Mouse (Mus musculus): ENCODE measurements at regions not wholly inside any gene's neighbourhood (a gene's known extent, or its start where the extent isn't known, plus 50 kb on each side); places are given as distances from the start of the nearest gene placed in this dataset.

- no peak for DNase-seq (ENCODE audit: extremely low spot score, low spot score)
These were observed 129.8 kb upstream of the Hmgn3 start for GRCm38 (mm10) chr9:83276291-83276690.

- no peak for DNase-seq (ENCODE audit: extremely low spot score, low spot score)
These were observed 127.0 kb upstream of the Hmgn3 start for GRCm38 (mm10) chr9:83273361-83273975.

GRCm38 (mm10) chr9:83265736-83266135 is 119.3 kb upstream of the Hmgn3 start:
- no peak for DNase-seq (ENCODE audit: extremely low spot score, low spot score)

GRCm38 (mm10) chr9:83259511-83259910 is 113.0 kb upstream of the Hmgn3 start:
- no peak for DNase-seq (ENCODE audit: extremely low spot score, low spot score)

GRCm38 (mm10) chr9:83258986-83259385 is 112.5 kb upstream of the Hmgn3 start:
- DNase-seq (ENCODE audit: extremely low spot score, low spot score) = no peak

GRCm38 (mm10) chr9:83258476-83258875 is 112.0 kb upstream of the Hmgn3 start:
- no peak for DNase-seq (ENCODE audit: extremely low spot score, low spot score)

GRCm38 (mm10) chr9:83254356-83254755 is 107.9 kb upstream of the Hmgn3 start:
- no peak for DNase-seq (ENCODE audit: extremely low spot score, low spot score)

- DNase-seq (ENCODE audit: extremely low spot score, low spot score) = no peak
These were observed 107.3 kb upstream of the Hmgn3 start for GRCm38 (mm10) chr9:83253789-83254188.

- no peak for DNase-seq (ENCODE audit: extremely low spot score, low spot score)
These were observed 105.3 kb upstream of the Hmgn3 start for GRCm38 (mm10) chr9:83251793-83252192.

GRCm38 (mm10) chr9:83249871-83250270 is 103.4 kb upstream of the Hmgn3 start:
- DNase-seq (ENCODE audit: extremely low spot score, low spot score) = no peak

- no peak for DNase-seq (ENCODE audit: extremely low spot score, low spot score)
These were observed 101.8 kb upstream of the Hmgn3 start for GRCm38 (mm10) chr9:83248164-83248730.

GRCm38 (mm10) chr9:83247066-83247668 is 100.7 kb upstream of the Hmgn3 start:
- no peak for DNase-seq (ENCODE audit: extremely low spot score, low spot score)

GRCm38 (mm10) chr9:83241119-83241518 is 94.6 kb upstream of the Hmgn3 start:
- no peak for DNase-seq (ENCODE audit: extremely low spot score, low spot score)

- no peak for DNase-seq (ENCODE audit: extremely low spot score, low spot score)
These were observed 92.6 kb upstream of the Hmgn3 start for GRCm38 (mm10) chr9:83239097-83239496.

GRCm38 (mm10) chr9:83221866-83222265 is 75.4 kb upstream of the Hmgn3 start:
- no peak for DNase-seq (ENCODE audit: extremely low spot score, low spot score)

- no peak for DNase-seq (ENCODE audit: extremely low spot score, low spot score)
These were observed 56.1 kb upstream of the Hmgn3 start for GRCm38 (mm10) chr9:83202583-83202982.

GRCm38 (mm10) chr9:83199771-83200170 is 53.3 kb upstream of the Hmgn3 start:
- DNase-seq (ENCODE audit: extremely low spot score, low spot score) = no peak

GRCm38 (mm10) chr9:83199176-83199575 is 52.7 kb upstream of the Hmgn3 start:
- no peak for DNase-seq (ENCODE audit: extremely low spot score, low spot score)

- DNase-seq (ENCODE audit: extremely low spot score, low spot score) = no peak
These were observed 50.5 kb upstream of the Hmgn3 start for GRCm38 (mm10) chr9:83197013-83197412.
